Mouse (Mus musculus) stomach, postnatal 0 days (tissue): Measurements from ENCODE around the gene Rnf166. TPM values are rescaled to one million over a fixed set of nuclear protein-coding genes. Genes with fewer than 3 reads are reported as not detected.

Experiments
- ATAC-seq: fragments of 200-750 bp; cut with Nextera tagmentation; 2 replicates; pipeline ENCODE4 v1.8.0; 2017; ENCODE audit not compliant: low FRiP score, low TSS enrichment
- DNase-seq: peaks from one replicate; pipeline ENCODE4 v3.0.0-alpha.2; 2016; ENCODE audit warnings: low spot score
- H3K27ac ChIP-seq: fragments of 300-500 bp; sonication (generic); replicated peaks from 2 replicates; pipeline ENCODE4 v1.5.1; 2014; ENCODE audit warnings: mild to moderate bottlenecking, control low read depth
- H3K27me3 ChIP-seq: fragments of 300-500 bp; sonication (generic); 2 replicates; pipeline ENCODE4 v1.6.1; 2014; ENCODE audit warnings: low read length; ENCODE audit not compliant: control insufficient read depth, insufficient read depth
- H3K36me3 ChIP-seq: fragments of 300-500 bp; sonication (generic); 2 replicates; pipeline ENCODE4 v1.6.1; 2014; ENCODE audit warnings: low read length, mixed read lengths; ENCODE audit not compliant: control insufficient read depth, insufficient read depth
- H3K4me1 ChIP-seq: fragments of 300-500 bp; sonication (generic); replicated peaks from 2 replicates; pipeline ENCODE4 v1.6.1; 2014; ENCODE audit warnings: antibody characterized with exemption; ENCODE audit not compliant: control insufficient read depth, insufficient read depth
- H3K4me2 ChIP-seq: fragments of 300-500 bp; sonication (generic); replicated peaks from 2 replicates; pipeline ENCODE4 v1.6.1; 2014; ENCODE audit warnings: low read depth, mild to moderate bottlenecking, control low read depth, moderate library complexity
- H3K4me3 ChIP-seq: fragments of 300-500 bp; sonication (generic); 2 replicates; pipeline ENCODE4 v1.5.1; 2014; ENCODE audit warnings: low read depth, low read length, control low read depth
- H3K9ac ChIP-seq: fragments of 300-500 bp; sonication (generic); 2 replicates; pipeline ENCODE4 v1.6.1; 2014; ENCODE audit warnings: mild to moderate bottlenecking, low read length, control low read depth, mixed read lengths
- H3K9me3 ChIP-seq: fragments of 300-500 bp; sonication (generic); 2 replicates; pipeline ENCODE4 v1.6.1; 2016; ENCODE audit warnings: low read length; ENCODE audit not compliant: control insufficient read depth
- CTCF ChIP-seq: IDR thresholded peaks from 2 replicates; pipeline ENCODE4 v1.5.1; 2016; ENCODE audit warnings: antibody characterized with exemption, low read depth, mild to moderate bottlenecking, moderate library complexity
- EP300 ChIP-seq: optimal IDR thresholded peaks from 2 replicates; pipeline ENCODE3; 2016; ENCODE audit warnings: antibody characterized with exemption
- WGBS: fragments of 180-500 bp; shearing (Covaris S2); extraction: QIAGEN DNeasy Blood & Tissue Kit; methylation state at CpG from one replicate; pipeline ENCODE4 v1.1.7; 2014; 5-methylcytosine and 5-hydroxymethylcytosine counted together
- polyA plus RNA-seq: library from polyadenylated mRNA; unstranded; fragments of >200 nt; fragmentation: Nextera tagmentation; extraction: Ambion mirVana; gene quantifications from 2 replicates; pipeline ENCODE4 v1.2.1, GENCODE M21; 2015

Rnf166 gene
- polyA plus RNA-seq, 1 experiment from 2014 or later, result 31.2 TPM

- peak; percentile 62 for TF ChIP-seq CTCF
- TF ChIP-seq EP300, result no peak
- DNase-seq (no peak), ATAC-seq (peak; percentile 24; the same call in 1 of the 2 replicates)
- Histone ChIP-seq H3K4me1 (no peaks in the 10 kb centered on the region), H3K27me3 (no peaks in the 10 kb centered on the region), H3K36me3 (peaks cover 29% of the 10 kb centered on the region), H3K4me2 (no peak overlapping the region), H3K9ac (no peak overlapping the region), H3K9me3 (no peaks in the 10 kb centered on the region), H3K4me3 (no peak overlapping the region), H3K27ac (no peak overlapping the region)
- 63% methylated on average over 17 of the region's 17 CpGs for WGBS
Measured at GRCm38 (mm10) chr8:122497912-122498311, 22.0 kb upstream of the Rnf166 start.

DNA sequence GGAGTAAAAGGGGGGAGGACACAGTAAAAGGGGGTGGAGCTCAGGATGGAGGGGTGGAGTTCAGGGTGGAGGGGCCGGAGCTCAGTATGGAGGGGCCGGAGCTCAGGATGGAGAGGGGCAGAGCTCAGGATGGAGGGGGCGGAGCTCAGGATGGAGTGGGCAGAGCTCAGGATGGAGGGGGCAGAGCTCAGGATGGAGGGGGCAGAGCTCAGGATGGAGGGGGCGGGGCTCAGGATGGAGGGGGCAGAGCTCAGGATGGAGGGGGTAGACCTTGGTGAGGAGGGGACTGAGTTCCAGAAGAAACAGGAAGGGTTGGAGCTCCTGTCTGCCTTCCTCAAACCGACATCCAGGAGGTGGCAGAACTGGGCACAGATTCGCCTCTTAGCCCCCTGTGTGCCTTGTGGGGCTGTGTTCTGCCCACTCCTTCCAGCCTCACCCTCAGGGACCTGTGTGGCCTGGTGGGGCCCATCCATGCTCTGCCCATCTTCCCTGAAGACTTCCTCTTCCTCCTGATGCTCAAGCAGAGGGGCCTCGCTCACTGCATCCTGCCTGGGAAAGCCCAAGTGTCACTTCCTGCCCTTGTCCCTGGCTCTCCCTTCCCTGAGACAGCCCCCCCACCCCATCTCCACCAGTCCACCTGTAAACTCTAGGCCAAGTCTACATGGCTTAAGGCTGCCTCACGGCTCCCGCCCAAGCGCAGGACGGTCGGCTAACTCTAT lies 21.3 kb upstream of the Rnf166 start:
- Histone ChIP-seq H3K9me3 (no peaks in the 10 kb centered on the region), H3K27me3 (no peaks in the 10 kb centered on the region), H3K4me2 (no peak overlapping the region), H3K9ac (no peak overlapping the region), H3K27ac (no peak overlapping the region), H3K4me1 (no peaks in the 10 kb centered on the region), H3K36me3 (peaks cover 29% of the 10 kb centered on the region), H3K4me3 (no peak overlapping the region)
- ATAC-seq, result no peak
- WGBS, result 79% methylated on average over 11 of the region's 12 CpGs
- no peak for TF ChIP-seq EP300
- no peak for TF ChIP-seq CTCF
- no peak for DNase-seq

DNA sequence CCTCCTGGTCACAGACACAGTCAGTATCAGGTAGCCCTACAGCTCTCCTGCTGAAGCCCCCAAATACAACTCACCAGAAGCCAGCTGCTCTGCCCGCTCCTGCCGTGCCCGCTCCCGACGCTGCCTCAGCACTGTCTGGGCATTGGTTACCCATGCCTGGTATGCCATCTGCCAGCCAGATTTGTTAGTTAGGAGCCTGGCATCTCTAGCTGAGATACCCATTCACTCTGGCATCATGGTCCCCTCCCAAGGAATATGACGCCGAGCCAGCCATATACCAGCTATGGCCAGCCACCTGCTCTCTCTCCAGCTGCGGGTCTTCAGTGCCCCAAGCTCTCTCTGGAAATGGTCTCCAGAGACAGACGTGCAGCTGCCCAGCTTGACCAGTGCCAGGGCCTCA lies 12.5 kb upstream of the Rnf166 start:
- ATAC-seq (no peak), DNase-seq (no peak)
- H3K36me3 ChIP-seq, result peaks cover 38% of the 10 kb centered on the region
- H3K27ac ChIP-seq, result no peak overlapping the region
- no peaks in the 10 kb centered on the region for H3K4me1 ChIP-seq
- TF ChIP-seq CTCF (no peak), EP300 (no peak)
- H3K27me3 ChIP-seq, result no peaks in the 10 kb centered on the region
- no peak overlapping the region for H3K4me2 ChIP-seq
- H3K9me3 ChIP-seq, result no peaks in the 10 kb centered on the region
- WGBS, result 93% methylated on average over 9 of the region's 9 CpGs
- H3K4me3 ChIP-seq, result no peak overlapping the region
- no peak overlapping the region for H3K9ac ChIP-seq

- TF ChIP-seq EP300, result no peak
- no peak for TF ChIP-seq CTCF
- Histone ChIP-seq H3K27me3 (no peaks in the 10 kb centered on the region), H3K4me3 (no peak overlapping the region), H3K9me3 (no peaks in the 10 kb centered on the region), H3K9ac (no peak overlapping the region), H3K36me3 (peaks cover 49% of the 10 kb centered on the region), H3K4me1 (no peaks in the 10 kb centered on the region), H3K4me2 (no peak overlapping the region), H3K27ac (no peak overlapping the region)
- ATAC-seq (no peak), DNase-seq (no peak)
- 80% methylated on average over 12 of the region's 12 CpGs for WGBS
Measured at GRCm38 (mm10) chr8:122484831-122485230, 9.0 kb upstream of the Rnf166 start.

DNA sequence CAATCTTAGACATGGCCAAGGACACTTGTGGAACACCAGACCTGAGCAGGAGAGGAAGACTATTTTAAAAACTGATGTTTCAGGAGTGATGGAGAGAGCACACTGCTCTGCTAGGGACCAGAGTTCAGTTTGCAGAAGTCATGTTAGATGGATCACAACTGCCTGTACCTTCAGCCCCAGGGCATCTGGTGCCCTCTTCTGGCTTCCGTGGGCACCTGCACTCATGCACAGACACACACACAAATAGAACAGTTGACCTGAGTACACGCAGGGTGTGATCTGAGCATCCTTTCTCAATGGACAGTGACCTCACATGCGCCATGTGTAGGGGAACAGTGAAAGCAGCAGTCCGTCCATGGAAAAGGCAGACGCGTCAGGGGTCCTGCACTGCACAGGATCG lies 8.0 kb upstream of the Rnf166 start:
- Histone ChIP-seq H3K4me3 (no peak overlapping the region), H3K4me1 (no peaks in the 10 kb centered on the region), H3K4me2 (no peak overlapping the region), H3K27ac (no peak overlapping the region), H3K36me3 (peaks cover 47% of the 10 kb centered on the region), H3K27me3 (no peaks in the 10 kb centered on the region), H3K9me3 (no peaks in the 10 kb centered on the region), H3K9ac (no peak overlapping the region)
- ATAC-seq, result no peak
- DNase-seq, result no peak
- TF ChIP-seq EP300 (no peak), CTCF (peak; percentile 51)
- WGBS, result 97% methylated on average over 7 of the region's 7 CpGs

- no peak overlapping the region for H3K9ac ChIP-seq
- 89% methylated on average over 8 of the region's 8 CpGs for WGBS
- no peak overlapping the region for H3K27ac ChIP-seq
- peaks cover 46% of the 10 kb centered on the region for H3K36me3 ChIP-seq
- H3K9me3 ChIP-seq, result no peaks in the 10 kb centered on the region
- H3K27me3 ChIP-seq, result no peaks in the 10 kb centered on the region
- DNase-seq (no peak), ATAC-seq (no peak)
- no peak overlapping the region for H3K4me2 ChIP-seq
- H3K4me1 ChIP-seq, result no peaks in the 10 kb centered on the region
- H3K4me3 ChIP-seq, result no peak overlapping the region
- TF ChIP-seq EP300, result no peak
- TF ChIP-seq CTCF, result no peak
Measured at GRCm38 (mm10) chr8:122482448-122482847, 6.6 kb upstream of the Rnf166 start.
